Mouse (Mus musculus) kidney, adult 8-10 months (tissue): ENCODE measurements around the gene Nod2.

Experiments
- DNase-seq, 2 experiments: peaks; one replicate each; pipeline ENCODE4 v3.0.0; 2022

The Nod2 gene

DNA sequence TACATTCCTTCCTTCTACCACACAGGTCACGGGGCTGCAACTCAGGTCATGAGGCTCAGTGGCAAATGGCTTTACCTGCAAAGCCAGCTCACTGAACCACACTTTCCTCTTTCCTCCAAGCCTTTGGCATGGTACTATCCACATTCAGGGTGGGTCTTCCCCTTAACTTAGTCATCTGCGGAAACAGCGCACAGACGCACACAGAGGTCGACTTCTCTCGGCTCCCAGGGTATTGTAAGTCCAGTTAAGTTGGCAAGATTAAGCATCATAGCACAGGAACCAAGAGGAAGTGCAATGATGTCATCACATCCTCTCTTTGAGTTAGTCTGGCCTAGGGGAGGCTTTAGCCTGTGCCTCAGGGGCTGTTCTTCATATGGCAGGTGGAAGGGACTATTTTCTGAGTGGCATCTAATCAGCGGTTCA lies 13.8 kb upstream of the Nod2 start:
- DNase-seq: peak; percentile 41 to 52

DNA sequence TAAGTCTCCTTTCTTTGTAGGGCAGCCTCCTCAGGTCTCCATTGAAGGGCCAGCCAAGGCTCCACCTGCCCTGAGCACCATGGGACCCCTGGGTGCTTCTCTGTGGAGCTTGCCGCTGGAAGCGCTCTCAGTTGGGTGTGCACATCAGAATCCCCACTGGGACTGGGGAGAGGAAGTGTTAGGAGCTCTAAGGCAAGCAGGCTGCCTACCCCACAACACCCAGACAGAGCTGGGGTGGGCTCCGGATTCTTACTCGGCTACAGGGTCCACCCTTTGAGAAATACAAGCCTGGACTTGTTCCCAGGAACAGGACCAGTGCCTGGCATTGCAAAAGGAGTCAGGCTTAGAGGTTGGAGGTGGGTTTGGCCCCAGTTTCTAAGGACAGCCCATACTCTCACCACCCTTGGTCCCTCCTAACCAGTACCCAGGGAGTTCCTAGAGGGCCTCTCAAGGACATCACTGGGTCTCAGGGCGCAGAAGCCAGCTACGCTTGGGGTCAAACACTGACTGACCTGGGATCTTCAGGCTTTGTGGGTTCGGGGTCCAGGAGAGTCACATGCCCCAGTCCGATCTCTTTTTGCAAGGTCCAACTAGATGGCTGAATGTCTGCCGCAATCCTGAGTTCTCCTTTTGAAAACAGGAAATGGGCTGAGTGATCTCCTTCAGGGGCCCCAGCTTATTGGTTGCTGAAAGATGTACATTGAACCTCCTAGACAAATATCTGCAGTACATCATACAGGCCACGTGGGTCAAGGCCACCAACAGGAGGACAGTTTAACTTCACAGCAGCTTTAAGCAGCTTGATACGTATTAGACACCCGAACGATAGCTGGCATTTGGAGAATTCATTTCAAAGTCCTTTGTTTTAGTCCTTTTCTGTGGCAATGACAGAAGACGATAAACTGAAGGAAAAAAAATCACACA lies 11.4 kb upstream of the Nod2 start, which contains the start of gene Snx20:
TSS of gene Snx20 (minus strand) at position 655 of the 924 bp plus-strand sequence.
- DNase-seq: no peak

DNA sequence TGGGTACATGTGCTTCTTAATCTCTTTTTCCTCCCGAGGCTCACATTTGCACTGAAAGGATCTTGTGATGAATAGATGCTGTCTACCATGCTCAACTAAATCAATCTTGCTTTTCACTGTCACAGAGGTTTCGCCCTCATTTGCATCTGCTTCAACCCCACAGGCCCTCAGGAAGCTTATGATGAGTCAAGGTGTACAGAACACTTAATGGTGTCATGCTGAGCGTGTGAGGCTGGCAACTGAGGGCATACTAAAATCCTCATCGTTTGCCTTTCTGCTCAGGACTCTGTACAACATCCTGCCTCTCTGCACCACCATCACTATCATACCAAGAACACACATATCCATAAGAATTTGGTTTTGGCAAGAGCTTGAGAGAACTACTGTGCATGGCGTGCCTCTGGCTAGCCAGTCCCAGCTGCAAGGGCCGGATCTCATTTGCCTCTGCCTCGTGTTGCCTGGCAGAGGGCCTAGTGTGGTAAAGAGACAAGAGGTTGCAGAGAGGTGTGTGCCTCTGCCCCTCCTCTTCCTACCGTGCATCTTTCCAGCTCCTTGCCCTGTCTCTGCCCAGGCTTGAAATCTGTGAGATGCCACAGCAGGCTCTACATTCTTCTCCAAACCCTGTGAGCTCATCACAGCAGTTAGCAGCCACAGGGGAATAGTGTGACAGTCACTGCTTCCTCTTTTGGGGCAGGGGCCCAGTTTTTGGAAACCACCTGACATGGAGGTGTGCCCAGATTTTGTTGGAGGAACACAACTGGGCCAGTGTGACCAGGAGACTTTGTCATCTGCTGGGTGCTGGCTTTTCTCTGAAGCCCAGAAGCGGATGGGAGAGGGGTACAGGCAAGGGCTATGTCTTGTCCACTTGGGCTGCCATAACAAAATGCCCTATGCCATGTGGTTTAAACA lies 9.8 kb upstream of the Nod2 start:
- DNase-seq: no peak

DNA sequence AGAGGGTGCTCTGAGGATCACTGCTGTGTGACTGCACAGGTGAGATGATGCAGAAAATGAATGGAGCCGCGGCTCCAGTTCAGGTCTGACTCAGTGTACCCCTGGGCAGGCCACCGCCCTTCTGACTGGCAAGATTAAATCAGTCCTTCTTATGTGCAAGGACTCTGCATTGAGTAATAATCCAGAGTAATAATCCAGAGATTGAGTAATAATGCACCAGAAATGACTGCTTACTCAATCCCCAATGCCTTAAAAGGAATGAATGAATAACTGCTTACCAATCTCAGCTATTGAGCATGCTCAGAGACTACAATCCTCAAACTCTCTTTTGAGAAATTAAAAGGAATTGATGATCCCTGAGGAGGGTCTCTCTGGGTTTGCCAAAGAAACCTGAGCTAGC lies 8.2 kb upstream of the Nod2 start:
- no peak for DNase-seq

DNA sequence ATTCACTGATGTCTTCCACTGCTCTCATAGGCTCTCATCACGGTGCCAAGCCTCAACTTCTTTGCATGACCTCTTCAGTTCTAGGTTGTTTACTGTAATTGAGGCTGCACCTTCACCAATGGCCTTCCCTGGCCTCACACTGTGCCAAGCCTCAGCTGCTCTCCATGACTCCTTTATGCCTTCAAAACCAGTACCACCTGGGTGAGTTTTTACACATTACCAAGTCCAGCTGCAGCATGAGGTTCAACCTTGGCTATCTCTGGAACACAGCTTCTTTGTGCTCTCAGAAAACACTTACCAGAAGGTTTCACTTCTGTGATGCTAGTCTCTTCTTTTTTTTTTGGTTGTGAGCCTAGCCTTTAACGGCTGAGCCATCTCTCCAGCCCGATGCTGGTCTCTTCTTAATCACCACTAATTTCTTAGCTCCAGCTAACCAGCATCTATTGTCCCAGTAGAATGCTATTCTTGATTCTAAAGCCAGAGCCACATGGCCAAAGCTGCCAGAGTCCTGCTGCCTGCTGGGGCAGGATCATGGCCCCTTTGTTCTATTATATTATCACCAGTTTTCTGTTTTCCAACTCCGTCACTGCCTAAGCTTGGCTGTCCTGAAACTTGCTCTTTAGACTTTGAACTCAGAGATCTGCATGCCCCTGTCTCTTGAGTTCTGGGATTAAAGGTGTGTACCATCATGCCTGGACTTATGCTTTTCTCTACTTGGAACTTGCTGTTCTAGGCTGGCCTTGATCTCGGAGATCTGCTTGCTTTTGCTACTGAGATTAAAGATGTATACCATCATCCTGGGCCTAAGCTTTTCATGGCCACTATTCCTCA lies 4.2 kb upstream of the Nod2 start:
- DNase-seq: peak; percentile 48 to 64

DNA sequence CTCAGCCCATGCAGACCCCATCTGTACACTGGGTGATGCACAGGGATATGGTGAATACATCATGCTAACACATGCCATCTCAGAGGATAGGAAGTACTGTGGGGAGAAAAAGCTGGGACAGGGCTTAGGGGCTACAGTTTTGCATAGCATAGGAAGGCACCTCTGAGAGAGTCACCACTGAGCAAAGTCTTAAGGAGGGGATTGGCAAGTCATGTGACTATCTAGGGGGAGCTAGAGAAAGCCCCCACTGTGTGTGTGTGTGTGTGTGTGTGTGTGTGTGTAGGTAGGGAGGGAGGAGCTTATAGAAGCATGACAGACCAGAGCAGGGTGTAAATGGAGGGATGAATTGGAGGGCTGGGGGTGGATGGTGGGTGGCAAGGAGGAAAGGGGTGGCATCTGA lies 1.2 kb downstream of the Nod2 start:
- no peak for DNase-seq

DNA sequence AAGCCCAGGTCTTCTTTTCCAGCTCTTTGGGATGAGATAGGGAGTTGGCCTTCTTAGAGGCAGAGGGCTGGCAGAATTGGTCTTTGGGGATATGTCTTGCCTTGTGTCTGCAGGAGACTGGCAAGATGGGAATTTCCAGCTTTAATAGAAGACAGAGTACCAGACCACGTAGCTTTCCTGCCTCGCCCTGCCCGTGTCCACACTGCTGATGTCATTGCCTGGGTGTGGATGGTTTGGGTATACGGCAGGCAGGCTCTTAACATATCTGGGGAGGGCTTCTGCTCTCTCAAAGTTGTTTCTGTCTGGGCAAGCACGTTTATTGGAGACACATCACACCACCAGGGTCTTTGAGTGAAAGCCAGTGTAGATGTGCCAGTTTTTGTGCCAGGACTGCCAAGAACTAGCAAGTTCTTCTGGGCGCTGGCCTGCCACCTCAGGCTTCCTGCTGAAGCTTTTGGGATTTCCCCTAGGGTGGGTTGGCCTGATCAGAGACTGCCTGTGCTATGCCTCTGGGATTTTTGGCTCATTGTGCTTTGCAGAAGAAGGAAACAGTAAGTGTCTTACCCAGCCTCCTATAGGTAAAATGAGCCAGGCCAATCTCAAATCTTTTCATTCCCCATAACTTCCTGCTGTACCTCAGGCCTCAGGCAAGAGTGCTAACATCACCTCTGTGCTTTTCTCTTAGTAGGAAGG lies 3.0 kb downstream of the Nod2 start:
- no peak for DNase-seq

DNA sequence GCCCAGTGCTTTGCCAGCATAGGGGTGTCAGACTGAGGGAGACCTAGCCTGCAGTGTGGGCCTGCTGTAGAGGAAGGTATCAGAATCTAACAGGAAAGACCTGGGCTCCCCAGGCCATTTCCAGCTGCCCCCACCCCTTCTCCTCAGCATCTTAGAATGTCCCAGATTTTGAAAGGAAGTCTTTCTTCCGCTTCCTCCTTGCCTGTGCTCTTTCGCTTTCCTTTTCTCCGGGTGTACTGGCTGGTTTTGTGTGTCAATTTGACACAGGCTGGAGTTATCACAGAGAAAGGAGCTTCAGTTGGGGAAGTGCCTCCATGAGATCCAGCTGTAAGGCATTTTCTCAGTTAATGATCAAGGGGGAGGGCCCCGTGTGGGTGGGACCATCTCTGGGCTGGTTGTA lies 4.0 kb downstream of the Nod2 start:
- DNase-seq: peak in 1 of 2 experiments; percentile 31

DNA sequence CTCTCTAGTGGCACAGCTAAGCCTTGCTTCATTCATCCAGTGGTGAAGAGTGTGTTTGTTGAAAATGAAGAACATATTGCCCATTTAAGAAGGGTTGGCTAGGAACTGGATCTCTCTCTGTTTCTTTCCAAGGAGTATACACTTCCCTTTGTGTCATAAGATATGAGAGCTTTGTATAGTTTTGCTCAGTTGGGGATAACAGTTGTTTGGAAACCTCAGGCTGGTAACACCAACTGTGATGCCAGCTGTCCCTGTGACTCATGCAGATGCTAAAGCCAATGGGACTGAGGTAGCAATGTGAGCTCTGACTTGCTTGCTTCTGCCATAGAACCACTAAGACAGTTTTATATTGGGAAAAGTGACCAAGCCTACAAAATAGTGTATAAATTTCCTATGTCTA lies 8.2 kb downstream of the Nod2 start:
- DNase-seq: no peak

DNA sequence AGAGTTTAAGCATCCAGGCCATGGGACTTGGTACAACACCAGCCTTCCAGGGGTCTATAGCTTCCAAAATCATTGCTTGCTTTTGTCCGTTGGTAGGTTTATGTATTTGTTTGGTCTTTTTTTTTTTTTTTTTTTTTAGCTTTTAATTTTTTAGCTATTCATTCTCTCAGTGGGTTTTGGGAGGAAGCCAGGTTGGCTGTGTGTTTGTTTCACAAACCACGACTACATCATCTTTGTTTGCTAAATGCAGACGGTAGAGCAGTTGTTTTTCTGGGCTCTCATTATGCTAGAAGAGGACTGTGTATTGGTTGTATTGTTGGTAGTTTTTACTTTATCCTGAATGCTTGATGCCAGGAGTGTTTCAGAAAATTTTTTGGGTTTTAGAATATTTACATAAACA lies 12.8 kb downstream of the Nod2 start:
- DNase-seq: no peak

DNA sequence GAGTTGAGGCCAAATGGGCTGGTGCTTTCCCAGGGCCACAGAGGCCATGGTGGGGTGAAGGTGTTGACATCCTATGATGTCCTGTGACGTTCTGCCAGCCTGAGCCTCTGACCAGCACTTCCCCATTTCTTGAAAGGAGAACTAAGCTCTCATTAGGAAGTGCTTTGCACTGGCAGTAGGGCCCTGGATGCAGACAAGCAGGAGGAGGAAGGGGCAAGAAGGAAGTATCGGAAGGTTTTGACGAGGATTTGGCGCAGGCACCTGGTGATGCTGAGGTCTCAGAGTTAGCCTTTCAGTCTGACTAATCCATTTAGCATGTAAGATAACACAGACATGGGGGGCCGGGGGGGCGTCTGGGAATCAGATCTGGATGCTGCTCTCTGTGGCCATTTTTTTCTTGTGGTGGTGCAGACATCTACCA lies 15.3 kb downstream of the Nod2 start:
- no peak for DNase-seq

DNA sequence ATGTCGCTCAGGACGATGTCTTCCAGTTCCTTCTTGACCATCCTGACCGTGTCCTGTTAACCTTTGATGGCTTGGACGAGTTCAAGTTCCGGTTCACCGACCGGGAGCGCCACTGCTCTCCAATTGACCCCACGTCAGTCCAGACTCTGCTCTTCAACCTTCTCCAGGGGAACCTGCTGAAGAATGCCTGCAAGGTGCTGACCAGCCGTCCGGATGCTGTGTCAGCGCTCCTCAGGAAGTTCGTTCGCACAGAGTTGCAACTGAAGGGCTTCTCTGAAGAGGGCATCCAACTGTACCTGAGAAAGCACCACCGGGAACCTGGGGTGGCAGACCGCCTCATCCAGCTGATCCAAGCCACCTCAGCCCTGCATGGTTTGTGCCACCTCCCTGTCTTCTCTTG lies 17.0 kb downstream of the Nod2 start:
- peak; percentile 88 to 90 for DNase-seq

DNA sequence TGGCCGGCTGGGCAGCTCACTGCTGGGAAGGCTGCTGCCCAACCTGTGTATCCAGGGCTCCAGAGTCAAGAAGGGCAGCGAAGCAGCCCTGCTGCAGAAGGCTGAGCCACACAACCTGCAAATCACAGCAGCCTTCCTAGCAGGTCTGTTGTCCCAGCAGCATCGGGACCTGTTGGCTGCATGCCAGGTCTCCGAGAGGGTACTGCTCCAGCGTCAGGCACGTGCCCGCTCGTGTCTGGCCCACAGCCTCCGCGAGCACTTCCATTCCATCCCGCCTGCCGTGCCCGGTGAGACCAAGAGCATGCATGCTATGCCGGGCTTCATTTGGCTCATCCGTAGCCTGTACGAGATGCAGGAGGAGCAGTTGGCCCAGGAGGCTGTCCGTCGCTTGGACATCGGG lies 17.8 kb downstream of the Nod2 start:
- peak; percentile 51 to 62 for DNase-seq

DNA sequence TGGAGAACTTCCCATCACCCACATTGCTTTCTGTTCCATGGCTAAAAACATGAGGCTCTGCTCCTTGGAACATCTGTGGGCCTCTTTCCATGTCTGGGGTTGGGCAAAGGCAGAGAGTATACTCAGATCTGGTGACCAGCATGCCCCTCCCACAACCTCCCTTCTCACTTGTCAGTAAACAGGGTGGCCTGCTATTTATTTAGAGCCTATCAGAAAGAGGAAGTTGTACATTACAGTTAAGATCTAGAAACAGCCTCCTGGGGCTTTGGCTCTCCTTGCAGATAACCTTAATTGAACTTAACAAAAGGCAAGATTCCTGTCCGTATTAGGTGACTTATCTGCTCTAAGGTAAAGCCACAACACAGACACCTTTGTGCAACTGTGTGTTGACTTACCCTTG lies 19.3 kb downstream of the Nod2 start:
- DNase-seq: no peak

DNA sequence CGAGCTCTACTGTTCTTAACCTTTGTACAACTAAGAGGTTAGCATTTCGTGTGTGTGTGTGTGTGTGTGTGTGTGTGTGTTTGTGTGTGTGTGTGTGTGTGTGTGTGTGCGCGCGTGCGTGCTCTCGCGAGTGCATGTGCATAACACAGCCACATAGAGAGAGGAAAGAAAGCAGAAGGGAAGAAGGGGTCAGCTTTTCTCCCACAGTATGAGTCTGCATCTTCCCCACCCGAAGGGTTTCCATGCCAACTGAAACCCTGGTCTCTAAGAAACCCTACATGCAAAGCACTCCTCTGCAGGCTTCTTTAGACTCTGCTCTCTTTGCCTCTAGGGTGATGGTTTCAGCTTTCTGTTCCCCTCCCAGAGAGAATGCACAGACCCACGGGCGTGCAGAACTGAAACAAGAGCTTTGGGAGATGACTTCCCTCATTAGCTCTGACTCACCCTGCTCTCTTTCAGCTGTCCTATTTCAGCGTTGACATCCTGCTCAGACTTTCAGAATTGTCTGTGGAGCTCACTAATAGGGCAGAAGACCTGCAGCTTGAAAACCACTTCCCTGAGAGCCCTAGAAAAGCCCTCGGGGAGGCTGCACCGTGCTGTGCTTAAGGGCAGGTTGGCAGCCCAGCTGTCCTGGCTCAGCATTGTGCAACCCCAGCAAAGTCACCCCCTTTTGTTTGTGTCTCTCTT lies 21.4 kb downstream of the Nod2 start:
- DNase-seq: no peak

DNA sequence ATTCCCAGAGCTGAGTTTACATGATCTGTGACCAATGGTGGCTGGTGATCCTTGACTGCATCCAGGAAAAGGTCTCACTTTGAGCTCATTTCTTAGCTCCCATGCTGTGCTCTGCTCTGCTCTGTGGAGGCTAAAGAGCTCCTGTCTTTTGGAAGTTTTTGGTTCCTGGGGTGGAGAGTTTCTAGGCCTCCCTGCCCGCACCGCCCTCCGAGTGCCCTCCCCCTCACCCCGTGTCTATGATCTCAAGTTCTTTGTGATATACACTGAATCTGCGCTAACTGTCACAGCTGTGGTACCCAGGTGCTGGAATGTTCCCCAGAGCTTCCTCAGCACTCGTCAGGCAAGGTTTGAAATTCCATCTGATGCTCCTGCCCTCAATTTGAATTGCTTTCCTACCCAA lies 23.7 kb downstream of the Nod2 start:
- no peak for DNase-seq

DNA sequence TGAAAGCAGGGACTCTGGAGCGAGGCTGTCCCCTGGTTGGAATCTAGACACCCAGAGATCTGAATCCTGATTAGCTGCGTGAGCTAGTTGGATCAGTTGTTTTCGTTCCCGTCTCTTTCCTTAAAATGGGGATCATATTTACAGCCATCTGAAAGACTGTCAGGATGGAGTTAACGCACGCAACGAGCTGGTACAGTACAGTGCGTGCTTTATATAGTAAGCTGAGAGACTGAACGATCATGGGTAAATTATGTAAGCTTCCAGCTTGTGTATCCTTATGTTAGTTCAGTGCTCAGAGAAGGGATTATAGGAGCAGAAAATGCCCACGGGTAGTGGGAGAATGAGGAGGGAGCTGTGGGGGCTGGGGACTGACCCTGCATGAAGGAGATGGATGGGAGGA lies 24.5 kb downstream of the Nod2 start:
- DNase-seq: no peak

DNA sequence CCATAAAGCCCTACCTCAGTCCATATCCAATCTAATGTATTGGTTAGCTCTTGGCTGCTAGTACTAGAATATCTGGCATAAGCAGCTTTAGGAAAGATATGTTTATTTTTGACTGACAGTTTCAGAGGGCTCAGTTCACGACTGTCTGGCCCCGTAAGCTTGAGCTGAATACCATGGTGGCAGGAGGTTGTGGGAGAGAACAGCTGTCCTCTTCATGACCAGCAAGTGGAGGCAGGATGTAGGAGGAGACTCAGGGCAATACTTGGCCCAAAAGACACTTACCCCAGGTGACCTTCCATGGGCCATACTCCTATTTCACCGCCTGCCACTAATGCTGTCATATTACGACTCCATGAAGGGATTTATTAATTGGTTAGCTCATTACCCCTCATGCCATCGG lies 26.7 kb downstream of the Nod2 start:
- DNase-seq: no peak

DNA sequence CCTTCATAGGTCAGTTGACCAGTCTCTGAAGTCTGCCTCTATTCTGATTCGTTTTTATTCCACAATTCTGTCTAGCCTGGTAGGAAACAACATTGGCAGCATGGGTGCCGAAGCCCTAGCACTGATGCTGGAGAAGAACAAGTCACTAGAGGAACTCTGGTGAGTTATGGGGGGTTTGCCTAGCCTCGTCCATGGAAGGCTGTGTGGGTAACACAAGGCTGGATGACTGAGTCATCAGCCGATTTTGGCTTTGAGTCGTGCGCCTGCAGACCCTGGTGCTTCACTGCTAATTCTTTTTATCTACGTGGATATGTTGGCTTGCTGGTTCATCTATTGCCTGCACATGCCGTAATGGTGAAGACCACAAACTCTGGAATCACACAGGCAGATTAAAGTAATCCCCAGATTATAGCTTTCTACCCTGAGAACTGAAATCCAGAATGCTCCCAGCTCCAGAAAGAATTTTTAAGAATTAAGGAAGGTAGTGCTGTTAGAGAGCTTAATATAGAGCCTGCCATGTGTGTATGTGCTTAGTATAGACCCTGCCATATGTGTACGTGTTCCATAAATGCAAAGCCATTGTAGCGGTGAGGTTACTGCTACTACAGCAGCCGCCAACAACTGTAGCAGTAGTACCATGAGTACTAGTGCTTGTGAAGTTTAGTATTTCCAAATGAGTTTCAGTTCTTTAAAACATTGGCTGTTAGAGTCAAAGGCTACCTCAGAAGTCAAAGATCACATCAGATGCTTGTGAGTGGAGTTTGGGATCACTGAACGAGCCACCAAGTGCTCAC lies 28.5 kb downstream of the Nod2 start:
- no peak for DNase-seq

DNA sequence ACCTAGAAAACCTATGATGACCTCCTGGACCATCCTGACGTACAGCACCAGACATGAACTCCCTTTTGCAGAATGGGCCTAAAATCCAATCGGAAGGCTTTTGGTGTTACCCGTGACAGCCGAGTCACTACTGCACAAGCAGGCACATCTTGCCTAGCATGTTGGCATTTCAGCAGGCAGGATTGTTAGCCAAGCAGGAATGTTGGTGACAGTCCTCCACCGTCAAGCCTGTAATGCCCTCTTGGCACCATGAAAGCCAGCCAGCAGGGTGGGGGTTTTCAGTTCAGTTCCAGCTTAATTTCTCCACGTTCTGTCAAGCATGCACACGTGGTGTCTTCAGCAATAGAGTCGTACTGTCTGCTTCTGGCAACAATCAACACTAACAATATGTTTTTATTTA lies 30.0 kb downstream of the Nod2 start:
- DNase-seq: no peak

DNA sequence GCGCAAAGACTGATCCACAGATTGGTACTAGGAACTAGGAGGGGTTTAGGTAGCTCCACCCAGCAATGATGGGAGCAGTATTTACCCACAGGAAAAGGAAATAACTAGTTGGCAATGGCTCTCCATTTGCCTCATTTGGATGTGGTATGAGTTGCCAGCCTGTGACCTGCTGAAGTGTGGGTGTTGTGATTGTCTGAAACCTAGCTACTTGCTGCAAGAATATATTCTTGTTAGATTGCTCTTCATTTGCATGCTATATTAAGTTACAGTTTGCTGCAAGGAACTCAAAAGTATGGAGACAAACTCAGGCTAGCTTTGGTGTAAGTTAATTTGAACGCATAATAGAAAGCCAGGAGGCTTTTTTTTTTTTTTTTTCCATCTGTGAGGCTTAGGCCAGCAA lies 33.5 kb downstream of the Nod2 start:
- DNase-seq: no peak
